ENCODE assay signal across 22 mouse cellular contexts in genomic region chr11:103076581-103076980, GRCm38 (mm10). TPM values are rescaled to one million over a fixed set of nuclear protein-coding genes. Genes with fewer than 3 reads are reported as not detected.
"Had no signal": no experiment of that assay in that cellular context is flagged by ENCODE, and none has a peak within 500 bp of the region (broad histone marks: within the 10 kb centered on the region; RNA-seq: fewer than 3 reads in every experiment).

No protein-coding gene starts in this region.

- H3K4me2 ChIP-seq: heart, embryonic 11.5 days; hindbrain, embryonic 12.5 days; hindbrain, embryonic 14.5 days; intestine, embryonic 15.5 days; limb, embryonic 12.5 days; liver, embryonic 11.5 days; liver, embryonic 13.5 days; liver, embryonic 15.5 days had no signal

- H3K9ac ChIP-seq: hindbrain, embryonic 12.5 days; hindbrain, embryonic 14.5 days; intestine, embryonic 15.5 days; limb, embryonic 12.5 days; liver, embryonic 13.5 days; liver, embryonic 15.5 days had no signal

- ATAC-seq: hindbrain, embryonic 16.5 days; inflammation-experienced regulatory T-cells, adult 6 months; intestine, embryonic 15.5 days; intestine, postnatal 0 days had no signal

- H3K36me3 ChIP-seq: hindbrain, embryonic 12.5 days; intestine, embryonic 15.5 days; liver, embryonic 13.5 days; liver, embryonic 15.5 days had no signal

- DNase-seq: kidney, adult 18-20 months; kidney, adult 8-10 months; kidney, postnatal 10 days; kidney, postnatal 25 days; kidney, postnatal 4 days; liver; liver, embryonic 13.5 days had no signal

- H3K9me3 ChIP-seq: hindbrain, embryonic 10.5 days; hindbrain, embryonic 12.5 days; intestine, embryonic 15.5 days; limb, embryonic 10.5 days; limb, embryonic 12.5 days; liver, embryonic 13.5 days; liver, embryonic 15.5 days had no signal

- H3K27ac ChIP-seq: heart, adult 2 months; hindbrain, embryonic 10.5 days; hindbrain, embryonic 12.5 days; hindbrain, embryonic 14.5 days; intestine, embryonic 15.5 days; layer of hippocampus, adult 2 months; left cerebral cortex, adult 2 months; limb, embryonic 10.5 days; limb, embryonic 12.5 days; liver, embryonic 13.5 days; liver, embryonic 15.5 days had no signal

- H3K4me3 ChIP-seq: heart, adult 2 months; hindbrain, embryonic 10.5 days; hindbrain, embryonic 12.5 days; intestine, embryonic 15.5 days; layer of hippocampus, adult 2 months; left cerebral cortex, adult 2 months; limb, embryonic 10.5 days; limb, embryonic 12.5 days; liver, embryonic 13.5 days; liver, embryonic 15.5 days had no signal

RNA-seq across cellular contexts. Expression of gene Plcd3, which starts 24.9 kb away (rescaled TPM):
- polyA plus RNA-seq: inflammation-experienced regulatory T-cells, adult 6 months had no signal
